Mouse (Mus musculus) heart, embryonic 16.5 days (tissue): ENCODE data around the gene Cutc. TPM values are rescaled to one million over a fixed set of nuclear protein-coding genes. Genes with fewer than 3 reads are reported as not detected.

Source experiments
- ATAC-seq: fragments of 200-750 bp; cut with Nextera tagmentation; replicated peaks from 2 replicates; pipeline ENCODE4 v1.8.0; 2017; ENCODE audit warnings: moderate number of reproducible peaks; ENCODE audit not compliant: insufficient read depth, low FRiP score; ENCODE audit errors: extremely low read depth
- H3K27ac ChIP-seq: fragments of 300-500 bp; sonication (generic); 2 replicates; pipeline ENCODE4 v1.5.1; 2014; ENCODE audit warnings: mild to moderate bottlenecking, low read length, control low read depth, moderate library complexity
- H3K27me3 ChIP-seq: fragments of 300-500 bp; sonication (generic); 2 replicates; pipeline ENCODE4 v1.6.1; 2014; ENCODE audit warnings: low read length, mixed read lengths; ENCODE audit not compliant: control insufficient read depth, insufficient read depth
- H3K36me3 ChIP-seq: fragments of 300-500 bp; sonication (generic); 2 replicates; pipeline ENCODE4 v1.6.1; 2014; ENCODE audit not compliant: control insufficient read depth, insufficient read depth
- H3K4me1 ChIP-seq: fragments of 300-500 bp; sonication (generic); 2 replicates; pipeline ENCODE4 v1.6.1; 2014; ENCODE audit warnings: low read length, mixed read lengths; ENCODE audit not compliant: control insufficient read depth, insufficient read depth
- H3K4me2 ChIP-seq: fragments of 300-500 bp; sonication (generic); 2 replicates; pipeline ENCODE4 v1.6.1; 2014; ENCODE audit warnings: low read depth, mild to moderate bottlenecking, control low read depth, low read length
- H3K4me3 ChIP-seq: fragments of 300-500 bp; sonication (generic); 2 replicates; pipeline ENCODE4 v1.5.1; 2014; ENCODE audit warnings: mild to moderate bottlenecking, control low read depth, low read length
- H3K9ac ChIP-seq: fragments of 300-500 bp; sonication (generic); 2 replicates; pipeline ENCODE4 v1.6.1; 2014; ENCODE audit warnings: low read length, control low read depth
- H3K9me3 ChIP-seq: fragments of 300-500 bp; sonication (generic); replicated peaks from 2 replicates; pipeline ENCODE4 v1.6.1; 2016; ENCODE audit warnings: low read length; ENCODE audit not compliant: control insufficient read depth
- WGBS: fragments of 180-500 bp; shearing (Covaris S2); extraction: QIAGEN DNeasy Blood & Tissue Kit; methylation state at CpG from one replicate; pipeline ENCODE4 v1.1.7; 2014; 5-methylcytosine and 5-hydroxymethylcytosine counted together
- polyA plus RNA-seq: library from polyadenylated mRNA; unstranded; fragments of >200 nt; fragmentation: Nextera tagmentation; extraction: Ambion mirVana; gene quantifications from 2 replicates; pipeline ENCODE4 v1.2.1, GENCODE M21; 2015

Gene Cutc
- polyA plus RNA-seq, 1 experiment from 2014 or later = 11.4 TPM

GRCm38 (mm10) chr19:43777308-43777707, 24.5 kb downstream of the Cutc start:
- H3K4me1 ChIP-seq = no peaks in the 10 kb centered on the region
- no peaks in the 10 kb centered on the region for H3K9me3 ChIP-seq
- no peak overlapping the region for H3K27ac ChIP-seq
- H3K4me3 ChIP-seq = no peak overlapping the region
- ATAC-seq = no peak
- no peaks in the 10 kb centered on the region for H3K36me3 ChIP-seq
- 74% methylated on average over 2 of the region's 2 CpGs for WGBS
- H3K27me3 ChIP-seq = 0 out of 2 replicates have a peak, but pooled peaks cover 2% of the 10 kb centered on the region
- H3K9ac ChIP-seq = no peak overlapping the region
- no peak overlapping the region for H3K4me2 ChIP-seq

GRCm38 (mm10) chr19:43780391-43780790, 27.6 kb downstream of the Cutc start:
- 0 out of 2 replicates have a peak, but pooled peaks cover 2% of the 10 kb centered on the region for H3K27me3 ChIP-seq
- no peaks in the 10 kb centered on the region for H3K4me1 ChIP-seq
- H3K4me3 ChIP-seq = no peak overlapping the region
- H3K27ac ChIP-seq = no peak overlapping the region
- 67% methylated on average over 5 of the region's 5 CpGs for WGBS
- H3K4me2 ChIP-seq = no peak overlapping the region
- no peak for ATAC-seq
- no peaks in the 10 kb centered on the region for H3K9me3 ChIP-seq
- no peak overlapping the region for H3K9ac ChIP-seq
- no peaks in the 10 kb centered on the region for H3K36me3 ChIP-seq

- Histone ChIP-seq H3K36me3 (no peaks in the 10 kb centered on the region), H3K27ac (no peak within 1 kb of the TSS), H3K9ac (no peak within 1 kb of the TSS), H3K27me3 (no peaks in the 10 kb centered on the region), H3K4me3 (no peak within 1 kb of the TSS), H3K4me1 (no peaks in the 10 kb centered on the region), H3K4me2 (no peak within 1 kb of the TSS), H3K9me3 (no peaks in the 10 kb centered on the region)
- WGBS = 78% methylated on average over 3 of the region's 3 CpGs
- ATAC-seq = no peak
Measured at GRCm38 (mm10) chr19:43781980-43782379, 29.2 kb downstream of the Cutc start, which contains the start of gene Abcc2. Abcc2 (plus strand) TSS chr19:43782192.

GRCm38 (mm10) chr19:43784761-43785160, 32.0 kb downstream of the Cutc start:
- no peak overlapping the region for H3K4me3 ChIP-seq
- no peak for ATAC-seq
- H3K36me3 ChIP-seq = no peaks in the 10 kb centered on the region
- no peaks in the 10 kb centered on the region for H3K9me3 ChIP-seq
- no peak overlapping the region for H3K9ac ChIP-seq
- H3K27ac ChIP-seq = no peak overlapping the region
- no peaks in the 10 kb centered on the region for H3K27me3 ChIP-seq
- 67% methylated on average over 8 of the region's 8 CpGs for WGBS
- no peaks in the 10 kb centered on the region for H3K4me1 ChIP-seq
- H3K4me2 ChIP-seq = no peak overlapping the region

GRCm38 (mm10) chr19:43786249-43787026, 33.6 kb downstream of the Cutc start:
- no peak overlapping the region for H3K9ac ChIP-seq
- H3K4me2 ChIP-seq = no peak overlapping the region
- H3K27me3 ChIP-seq = no peaks in the 10 kb centered on the region
- no peak for ATAC-seq
- H3K9me3 ChIP-seq = no peaks in the 10 kb centered on the region
- no peaks in the 10 kb centered on the region for H3K36me3 ChIP-seq
- no peak overlapping the region for H3K4me3 ChIP-seq
- H3K27ac ChIP-seq = no peak overlapping the region
- WGBS = 78% methylated on average over 13 of the region's 13 CpGs
- no peaks in the 10 kb centered on the region for H3K4me1 ChIP-seq

- Histone ChIP-seq H3K9ac (no peak overlapping the region), H3K4me3 (no peak overlapping the region), H3K27ac (no peak overlapping the region), H3K9me3 (no peaks in the 10 kb centered on the region), H3K36me3 (no peaks in the 10 kb centered on the region), H3K4me1 (no peaks in the 10 kb centered on the region), H3K27me3 (no peaks in the 10 kb centered on the region), H3K4me2 (no peak overlapping the region)
- ATAC-seq = no peak
- 77% methylated on average over 7 of the region's 7 CpGs for WGBS
Measured at GRCm38 (mm10) chr19:43789817-43790216, 37.0 kb downstream of the Cutc start.

GRCm38 (mm10) chr19:43792537-43792936, 39.7 kb downstream of the Cutc start:
- no peak for ATAC-seq
- Histone ChIP-seq H3K27me3 (no peaks in the 10 kb centered on the region), H3K4me2 (no peak overlapping the region), H3K36me3 (no peaks in the 10 kb centered on the region), H3K9ac (no peak overlapping the region), H3K4me3 (no peak overlapping the region), H3K9me3 (no peaks in the 10 kb centered on the region), H3K27ac (no peak overlapping the region), H3K4me1 (no peaks in the 10 kb centered on the region)
- 82% methylated on average over 4 of the region's 4 CpGs for WGBS

- 69% methylated on average over 1 of the region's 1 CpGs for WGBS
Measured at GRCm38 (mm10) chr19:43793951-43794350, 41.2 kb downstream of the Cutc start.

GRCm38 (mm10) chr19:43795511-43795910, 42.7 kb downstream of the Cutc start:
- no peaks in the 10 kb centered on the region for H3K36me3 ChIP-seq
- WGBS = 75% methylated on average over 8 of the region's 8 CpGs
- no peak for ATAC-seq

More at GRCm38 (mm10) chr19:43793951-43794350, 41.2 kb downstream of the Cutc start:
- no peak overlapping the region for H3K4me3 ChIP-seq
- no peaks in the 10 kb centered on the region for H3K36me3 ChIP-seq
- no peaks in the 10 kb centered on the region for H3K27me3 ChIP-seq
- ATAC-seq = no peak
- no peaks in the 10 kb centered on the region for H3K4me1 ChIP-seq
- no peaks in the 10 kb centered on the region for H3K9me3 ChIP-seq
- H3K27ac ChIP-seq = no peak overlapping the region
- no peak overlapping the region for H3K4me2 ChIP-seq
- no peak overlapping the region for H3K9ac ChIP-seq

More at GRCm38 (mm10) chr19:43795511-43795910, 42.7 kb downstream of the Cutc start:
- no peaks in the 10 kb centered on the region for H3K4me1 ChIP-seq
- no peaks in the 10 kb centered on the region for H3K9me3 ChIP-seq
- H3K27ac ChIP-seq = no peak overlapping the region
- H3K4me3 ChIP-seq = no peak overlapping the region
- no peak overlapping the region for H3K9ac ChIP-seq
- H3K4me2 ChIP-seq = no peak overlapping the region
- no peaks in the 10 kb centered on the region for H3K27me3 ChIP-seq
